Mouse (Mus musculus) CD8-positive naive resting alpha-beta T cell, adult 2 months (primary cell): ENCODE data around the gene 1700021F05Rik.

Experiments used
- DNase-seq, 2 experiments: peaks; one replicate each; pipeline ENCODE4 v3.0.0; 2022; ENCODE audit warnings: low read depth in 2 of 2, low spot score in 2 of 2

Gene 1700021F05Rik

GRCm38 (mm10) chr10:43485751-43486268 lies 55.0 kb downstream of the 1700021F05Rik start:
- DNase-seq: no peak

GRCm38 (mm10) chr10:43483426-43483995 lies 57.3 kb downstream of the 1700021F05Rik start:
- DNase-seq: no peak

- no peak for DNase-seq
Measured at GRCm38 (mm10) chr10:43482021-43482420, 58.8 kb downstream of the 1700021F05Rik start.

- no peak for DNase-seq
Measured at GRCm38 (mm10) chr10:43481179-43481578, 59.6 kb downstream of the 1700021F05Rik start.

- no peak for DNase-seq
Measured at GRCm38 (mm10) chr10:43480227-43480849, 60.5 kb downstream of the 1700021F05Rik start.

GRCm38 (mm10) chr10:43479436-43480157 lies 61.2 kb downstream of the 1700021F05Rik start:
- peak; percentile 79 to 85 for DNase-seq

- peak; percentile 37 to 51 for DNase-seq
Measured at GRCm38 (mm10) chr10:43478751-43479435, 61.9 kb downstream of the 1700021F05Rik start, which contains the start of gene Bend3. Bend3 (plus strand) TSS chr10:43478831.

GRCm38 (mm10) chr10:43477865-43478681 lies 62.7 kb downstream of the 1700021F05Rik start:
- peak in 1 of 2 experiments; percentile 39 for DNase-seq

GRCm38 (mm10) chr10:43477459-43477858 lies 63.3 kb downstream of the 1700021F05Rik start:
- DNase-seq: no peak

GRCm38 (mm10) chr10:43475376-43475775 lies 65.4 kb downstream of the 1700021F05Rik start:
- peak in 1 of 2 experiments; percentile 49 for DNase-seq
